Mouse (Mus musculus): ENCODE measurements around the gene Eno1. TPM values are rescaled to one million over a fixed set of nuclear protein-coding genes. Genes with fewer than 3 reads are reported as not detected.

Eno1 gene
- polyA plus RNA-seq, 2 experiments, result 215 to 488 TPM

- DNase-seq (ENCODE audit: low read depth in 3 of 3, low spot score in 3 of 3) (no peak), ATAC-seq (ENCODE audit: insufficient read depth) (no peak)
- Histone ChIP-seq H3K9ac (replicated peaks) (no peak overlapping the region), H3K4me2 (ENCODE audit: low read depth) (no peak overlapping the region), H3K4me1 (replicated peaks; ENCODE audit: control insufficient read depth in 2 of 2, insufficient read depth in 2 of 2, low read length in 1 of 2) (peaks cover 11 to 26% of the 10 kb centered on the region in 2 experiments), H3K4me3 (ENCODE audit: insufficient read depth in 1 of 2, low read depth in 2 of 2, low read length in 2 of 2) (no peak overlapping the region), H3K36me3 (replicated peaks; ENCODE audit: control insufficient read depth, insufficient read depth, low read depth) (no peaks in the 10 kb centered on the region), H3K27ac (no peak overlapping the region), H3K9me3 (ENCODE audit: control insufficient read depth, low read length) (no peaks in the 10 kb centered on the region), H3K27me3 (ENCODE audit: control insufficient read depth, insufficient read depth, low read length) (no peaks in the 10 kb centered on the region)
- 50% methylated on average over 21 of the region's 21 CpGs for WGBS (ENCODE audit: insufficient replicate concordance)
- TF ChIP-seq CTCF (IDR thresholded peaks at IDR 0.05; ENCODE audit: low read depth) (no peak), EP300 (IDR thresholded peaks at IDR 0.05; ENCODE audit: low read depth) (no peak)
Measured at GRCm38 (mm10) chr4:150230460-150231407, 5.8 kb upstream of the Eno1 start.

DNA sequence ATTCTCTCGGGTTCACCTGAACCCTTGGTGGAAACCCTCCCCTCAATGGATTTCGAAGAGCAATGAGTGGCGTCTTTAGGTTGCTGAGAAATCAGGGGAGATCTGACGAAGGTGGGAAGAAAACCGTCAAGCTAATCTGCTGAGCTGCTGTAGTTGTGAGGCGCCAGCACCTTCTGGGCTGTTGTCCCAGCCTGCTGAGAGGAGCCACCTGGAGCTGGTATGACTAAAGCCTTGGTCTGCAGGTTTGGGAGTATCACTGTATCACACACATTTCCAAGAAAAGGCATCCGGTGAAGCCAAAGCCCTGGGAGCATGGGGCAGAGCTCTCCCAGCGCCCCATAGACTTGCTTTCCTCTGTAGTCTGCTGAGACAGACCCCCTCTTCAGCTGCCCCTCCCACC, 4.7 kb upstream of the Eno1 start:
- no peak overlapping the region for H3K9ac ChIP-seq (replicated peaks)
- 48% methylated on average over 8 of the region's 8 CpGs for WGBS (ENCODE audit: insufficient replicate concordance)

DNA sequence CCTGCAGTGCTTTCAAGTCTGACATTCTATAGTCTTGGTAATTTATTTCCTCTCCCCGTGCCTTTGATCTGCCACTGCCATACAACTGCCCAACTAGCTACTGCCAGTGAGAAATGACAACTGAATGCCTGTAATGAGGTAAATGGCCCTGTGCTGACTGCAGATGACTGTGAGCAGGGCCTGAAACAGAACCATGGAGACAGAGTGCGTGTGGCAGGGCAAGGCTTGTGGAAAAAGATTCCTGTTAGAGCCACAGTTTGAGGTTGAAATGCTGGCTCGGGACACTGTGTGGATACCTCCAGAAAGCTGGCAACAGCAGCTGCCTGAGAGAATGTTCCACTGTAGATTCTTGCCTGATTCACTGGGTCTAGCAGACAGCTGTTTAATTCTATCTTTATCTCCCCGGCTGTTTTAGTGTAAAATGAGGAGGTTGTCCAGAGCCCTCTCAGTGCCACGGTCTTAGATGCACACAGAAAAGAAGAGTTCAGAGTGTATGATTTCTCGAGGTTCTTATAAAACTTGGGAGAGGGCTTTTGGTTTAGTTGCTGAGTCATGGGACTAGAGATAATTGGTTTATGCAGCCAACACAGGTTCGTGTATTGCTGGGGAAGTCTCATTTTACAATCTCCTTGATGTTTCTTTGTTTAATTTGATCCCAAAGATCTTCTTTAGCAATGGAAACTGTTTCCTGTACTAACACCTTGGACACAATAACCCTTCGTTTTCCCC, 1.8 kb upstream of the Eno1 start:
- no peak overlapping the region for H3K9ac ChIP-seq (replicated peaks)
- peaks cover 30 to 45% of the 10 kb centered on the region in 2 experiments for H3K4me1 ChIP-seq (replicated peaks; ENCODE audit: control insufficient read depth in 2 of 2, insufficient read depth in 2 of 2, low read length in 1 of 2)
- H3K27ac ChIP-seq, result no peak overlapping the region
- H3K36me3 ChIP-seq (replicated peaks; ENCODE audit: control insufficient read depth, insufficient read depth, low read depth), result no peaks in the 10 kb centered on the region; the same call in 1 of the 2 replicates
- no peak overlapping the region for H3K4me2 ChIP-seq (ENCODE audit: low read depth)
- ATAC-seq (ENCODE audit: insufficient read depth) (no peak), DNase-seq (ENCODE audit: low read depth in 3 of 3, low spot score in 3 of 3) (no peak)
- WGBS (ENCODE audit: insufficient replicate concordance), result 39% methylated on average over 8 of the region's 8 CpGs
- H3K27me3 ChIP-seq (ENCODE audit: control insufficient read depth, insufficient read depth, low read length), result no peaks in the 10 kb centered on the region
- no peaks in the 10 kb centered on the region for H3K9me3 ChIP-seq (ENCODE audit: control insufficient read depth, low read length)
- no peak overlapping the region for H3K4me3 ChIP-seq (ENCODE audit: insufficient read depth in 1 of 2, low read depth in 2 of 2, low read length in 2 of 2)
- TF ChIP-seq EP300 (IDR thresholded peaks at IDR 0.05; ENCODE audit: low read depth), result no peak
- TF ChIP-seq CTCF (IDR thresholded peaks at IDR 0.05; ENCODE audit: low read depth), result no peak

More for the DNA sequence above, 4.7 kb upstream of the Eno1 start:
- H3K36me3 ChIP-seq (replicated peaks; ENCODE audit: control insufficient read depth, insufficient read depth, low read depth), result no peaks in the 10 kb centered on the region
- H3K4me3 ChIP-seq (ENCODE audit: insufficient read depth in 1 of 2, low read depth in 2 of 2, low read length in 2 of 2), result no peak overlapping the region
- H3K9me3 ChIP-seq (ENCODE audit: control insufficient read depth, low read length), result no peaks in the 10 kb centered on the region
- ATAC-seq (ENCODE audit: insufficient read depth), result no peak
- no peak overlapping the region for H3K4me2 ChIP-seq (ENCODE audit: low read depth)
- no peak for DNase-seq (ENCODE audit: low read depth in 3 of 3, low spot score in 3 of 3)
- no peak overlapping the region for H3K27ac ChIP-seq
- no peaks in the 10 kb centered on the region for H3K27me3 ChIP-seq (ENCODE audit: control insufficient read depth, insufficient read depth, low read length)
- no peak for TF ChIP-seq EP300 (IDR thresholded peaks at IDR 0.05; ENCODE audit: low read depth)
- H3K4me1 ChIP-seq (replicated peaks; ENCODE audit: control insufficient read depth in 2 of 2, insufficient read depth in 2 of 2, low read length in 1 of 2), result peaks cover 15 to 31% of the 10 kb centered on the region in 2 experiments

- no peaks in the 10 kb centered on the region for H3K9me3 ChIP-seq (ENCODE audit: control insufficient read depth, low read length)
- DNase-seq (ENCODE audit: low read depth in 3 of 3, low spot score in 3 of 3) (no peak), ATAC-seq (ENCODE audit: insufficient read depth) (no peak)
- peaks cover 30 to 43% of the 10 kb centered on the region in 2 experiments for H3K4me1 ChIP-seq (replicated peaks; ENCODE audit: control insufficient read depth in 2 of 2, insufficient read depth in 2 of 2, low read length in 1 of 2)
- TF ChIP-seq EP300 (IDR thresholded peaks at IDR 0.05; ENCODE audit: low read depth) (no peak), CTCF (IDR thresholded peaks at IDR 0.05; ENCODE audit: low read depth) (no peak)
- no peak overlapping the region for H3K4me2 ChIP-seq (ENCODE audit: low read depth)
- peaks cover 3% of the 10 kb centered on the region; the same call in 1 of the 2 replicates for H3K36me3 ChIP-seq (replicated peaks; ENCODE audit: control insufficient read depth, insufficient read depth, low read depth)
- 55% methylated on average over 4 of the region's 4 CpGs for WGBS (ENCODE audit: insufficient replicate concordance)
- no peak overlapping the region for H3K4me3 ChIP-seq (ENCODE audit: insufficient read depth in 1 of 2, low read depth in 2 of 2, low read length in 2 of 2)
- H3K9ac ChIP-seq (replicated peaks), result no peak overlapping the region
- H3K27ac ChIP-seq, result peak overlapping the region; percentile 7; the same call in 1 of the 2 replicates
- H3K27me3 ChIP-seq (ENCODE audit: control insufficient read depth, insufficient read depth, low read length), result no peaks in the 10 kb centered on the region
Measured at GRCm38 (mm10) chr4:150235585-150235984, 936 bp upstream of the Eno1 start.

GRCm38 (mm10) chr4:150236031-150236430, 490 bp upstream of the Eno1 start:
- peaks cover 5% of the 10 kb centered on the region; the same call in 1 of the 2 replicates for H3K36me3 ChIP-seq (replicated peaks; ENCODE audit: control insufficient read depth, insufficient read depth, low read depth)
- peak overlapping the region; percentile 86 to 91 for H3K4me3 ChIP-seq (ENCODE audit: insufficient read depth in 1 of 2, low read depth in 2 of 2, low read length in 2 of 2)
- no peaks in the 10 kb centered on the region for H3K27me3 ChIP-seq (ENCODE audit: control insufficient read depth, insufficient read depth, low read length)
- TF ChIP-seq EP300 (IDR thresholded peaks at IDR 0.05; ENCODE audit: low read depth), result no peak
- TF ChIP-seq CTCF (IDR thresholded peaks at IDR 0.05; ENCODE audit: low read depth), result no peak
- H3K9me3 ChIP-seq (ENCODE audit: control insufficient read depth, low read length), result no peaks in the 10 kb centered on the region
- peak overlapping the region; percentile 63 for H3K27ac ChIP-seq
- H3K4me2 ChIP-seq (ENCODE audit: low read depth), result peak overlapping the region; percentile 97
- H3K9ac ChIP-seq (replicated peaks), result peak overlapping the region; percentile 88
- DNase-seq (ENCODE audit: low read depth in 3 of 3, low spot score in 3 of 3) (no peak), ATAC-seq (ENCODE audit: insufficient read depth) (no peak)
- peaks cover 30 to 40% of the 10 kb centered on the region in 2 experiments for H3K4me1 ChIP-seq (replicated peaks; ENCODE audit: control insufficient read depth in 2 of 2, insufficient read depth in 2 of 2, low read length in 1 of 2)
- WGBS (ENCODE audit: insufficient replicate concordance), result 67% methylated on average over 8 of the region's 8 CpGs

Measured in liver, embryonic 14.5 days (tissue).